Mouse (Mus musculus): ENCODE results near the gene Trem2.

DNA sequence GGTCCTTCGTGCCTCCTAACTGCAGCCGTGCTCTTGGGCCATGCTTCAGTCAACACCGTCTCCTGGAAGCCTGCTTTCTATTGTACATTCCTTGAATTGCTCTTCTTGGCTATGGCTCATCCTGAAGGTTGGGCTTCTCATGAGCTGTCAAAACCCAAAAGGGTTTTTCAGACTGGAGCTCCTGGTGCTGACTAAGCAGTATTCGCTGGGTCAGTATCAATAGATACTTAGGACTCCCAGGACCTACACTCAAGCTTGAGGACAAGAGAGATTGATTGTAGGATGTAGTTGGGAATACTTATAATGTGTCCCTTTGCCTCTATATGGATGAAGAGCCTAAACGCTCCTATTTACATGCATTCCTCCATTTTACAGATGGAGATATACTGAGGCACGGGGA, 21.1 kb upstream of the Trem2 start:
- no peak for TF ChIP-seq POLR2A (IDR thresholded peaks at IDR 0.05; ENCODE audit: low read depth, low read length)
- TF ChIP-seq CTCF (conservative IDR thresholded peaks at IDR 0.05; ENCODE audit: insufficient read depth, insufficient read length, low read depth, low read length) = no peak

Measured in kidney, adult 2 months (tissue).